Mouse (Mus musculus) inflammation-experienced regulatory T-cells, adult 6 months (primary cell): Measurements from ENCODE around the gene Gm49333. TPM values are rescaled to one million over a fixed set of nuclear protein-coding genes. Genes with fewer than 3 reads are reported as not detected.

ENCODE experiments used
- ATAC-seq: one replicate; pipeline ENCODE4 v1.8.0; 2017
- polyA plus RNA-seq, 3 experiments: library from polyadenylated mRNA; unstranded; fragments of 100-300 nt; shearing (Covaris generic); gene quantifications; one replicate each; pipeline ENCODE4 v1.2.1; 2017

Gm49333 gene
- polyA plus RNA-seq, 3 experiments from 2014 or later, result not detected

GRCm38 (mm10) chr16:20691617-20692016, 80.2 kb downstream of the Gm49333 start:
- no peak for ATAC-seq

GRCm38 (mm10) chr16:20692241-20692965, 81.0 kb downstream of the Gm49333 start:
- no peak for ATAC-seq

GRCm38 (mm10) chr16:20693111-20693701, 81.8 kb downstream of the Gm49333 start, which contains the start of gene Fam131a:
Fam131a (plus strand) TSS chr16:20693241.
- ATAC-seq, result peak; percentile 84

- ATAC-seq, result no peak
Measured at GRCm38 (mm10) chr16:20694781-20695180, 83.4 kb downstream of the Gm49333 start.

Other genes with a start within 250 kb of the Gm49333 start
- gene Abcc5, start 185.2 kb upstream of the Gm49333 start, polyA plus RNA-seq, result 10 to 100 TPM; 20.5 to 39.1 (median 35.7) TPM
- 10 to 100 TPM; 13.1 to 19.0 (median 14.8) TPM for gene Eif2b5, start 112.8 kb upstream of the Gm49333 start, polyA plus RNA-seq
- gene Dvl3, start 94.6 kb upstream of the Gm49333 start, polyA plus RNA-seq, result 10 to 100 TPM; 10.9 to 19.2 (median 12.4) TPM
- 100 to 1,000 TPM; 494 to 560 (median 499) TPM for gene Ap2m1, start 76.1 kb upstream of the Gm49333 start, polyA plus RNA-seq
- gene Abcf3, start 63.0 kb upstream of the Gm49333 start, polyA plus RNA-seq, result 10 to 100 TPM; 49.8 to 94.5 (median 71.5) TPM
- under 1 TPM in 2 of 3 experiments, not detected in 1; 0.24 to 0.31 TPM for gene Vwa5b2, start 22.1 kb upstream of the Gm49333 start, polyA plus RNA-seq
- gene Eef1akmt4, start within 50 bp of the Gm49333 start, polyA plus RNA-seq, result 10 to 100 TPM; 12.0 to 19.3 (median 18.7) TPM
- 10 to 100 TPM; 22.7 to 33.7 (median 28.4) TPM for gene Alg3, start 125 bp downstream of the Gm49333 start, polyA plus RNA-seq
- gene Camk2n2, start 9.7 kb downstream of the Gm49333 start, polyA plus RNA-seq, result under 1 TPM in 1 of 3 experiments, not detected in 2; 0.43 TPM
- gene Ece2, start 18.2 kb downstream of the Gm49333 start, polyA plus RNA-seq, result not detected
- gene Psmd2, start 40.0 kb downstream of the Gm49333 start, polyA plus RNA-seq, result 100 to 1,000 TPM; 135 to 198 (median 183) TPM
- 10 to 100 TPM; 48.9 to 68.0 (median 51.3) TPM for gene Eif4g1, start 56.7 kb downstream of the Gm49333 start, polyA plus RNA-seq
- under 1 TPM; 0.30 to 0.78 (median 0.59) TPM for gene Fam131a, start 81.6 kb downstream of the Gm49333 start, polyA plus RNA-seq
- 10 to 100 TPM; 63.1 to 71.1 (median 64.1) TPM for gene Polr2h, start 106.1 kb downstream of the Gm49333 start, polyA plus RNA-seq
- 1 to 10 TPM in 1 of 3 experiments, under 1 TPM in 2; 0.48 to 1.2 (median 0.79) TPM for gene Clcn2, start 106.1 kb downstream of the Gm49333 start, polyA plus RNA-seq
- gene Chrd, start 121.5 kb downstream of the Gm49333 start, polyA plus RNA-seq, result not detected
- not detected for gene Thpo, start 122.9 kb downstream of the Gm49333 start, polyA plus RNA-seq